Mouse (Mus musculus): ENCODE measurements around the gene Abca13. TPM values are rescaled to one million over a fixed set of nuclear protein-coding genes. Genes with fewer than 3 reads are reported as not detected.

The Abca13 gene
- polyA plus RNA-seq, 1 experiment = not detected

- no peak overlapping the region for H3K4me3 ChIP-seq (ENCODE audit: insufficient read depth, low read length)
- no peak for TF ChIP-seq CTCF (IDR thresholded peaks at IDR 0.05; ENCODE audit: low read depth, low read length)
- no peak for TF ChIP-seq POLR2A (IDR thresholded peaks at IDR 0.05; ENCODE audit: borderline replicate concordance, low read depth, low read length)
- no peaks in the 10 kb centered on the region for H3K4me1 ChIP-seq (ENCODE audit: control insufficient read depth, insufficient read depth, low read length)
- no peak overlapping the region for H3K27ac ChIP-seq (ENCODE audit: insufficient read depth, low read depth, low read length)
Measured at GRCm38 (mm10) chr11:9619986-9620385, 428.2 kb downstream of the Abca13 start.

GRCm38 (mm10) chr11:9622888-9623287 is 431.1 kb downstream of the Abca13 start:
- Histone ChIP-seq H3K4me3 (ENCODE audit: insufficient read depth, low read length) (no peak overlapping the region), H3K27ac (ENCODE audit: insufficient read depth, low read depth, low read length) (no peak overlapping the region), H3K4me1 (ENCODE audit: control insufficient read depth, insufficient read depth, low read length) (no peaks in the 10 kb centered on the region)
- TF ChIP-seq CTCF (IDR thresholded peaks at IDR 0.05; ENCODE audit: low read depth, low read length) (no peak), POLR2A (IDR thresholded peaks at IDR 0.05; ENCODE audit: borderline replicate concordance, low read depth, low read length) (no peak)

- no peak overlapping the region for H3K27ac ChIP-seq (ENCODE audit: insufficient read depth, low read depth, low read length)
- no peaks in the 10 kb centered on the region for H3K4me1 ChIP-seq (ENCODE audit: control insufficient read depth, insufficient read depth, low read length)
- TF ChIP-seq CTCF (IDR thresholded peaks at IDR 0.05; ENCODE audit: low read depth, low read length) = no peak
- TF ChIP-seq POLR2A (IDR thresholded peaks at IDR 0.05; ENCODE audit: borderline replicate concordance, low read depth, low read length) = no peak
- H3K4me3 ChIP-seq (ENCODE audit: insufficient read depth, low read length) = no peak overlapping the region
Measured at GRCm38 (mm10) chr11:9624753-9625152, 433.0 kb downstream of the Abca13 start.

GRCm38 (mm10) chr11:9625812-9626211 is 434.1 kb downstream of the Abca13 start:
- Histone ChIP-seq H3K27ac (ENCODE audit: insufficient read depth, low read depth, low read length) (no peak overlapping the region), H3K4me3 (ENCODE audit: insufficient read depth, low read length) (no peak overlapping the region), H3K4me1 (ENCODE audit: control insufficient read depth, insufficient read depth, low read length) (no peaks in the 10 kb centered on the region)
- TF ChIP-seq POLR2A (IDR thresholded peaks at IDR 0.05; ENCODE audit: borderline replicate concordance, low read depth, low read length) (no peak), CTCF (IDR thresholded peaks at IDR 0.05; ENCODE audit: low read depth, low read length) (no peak)

- TF ChIP-seq CTCF (IDR thresholded peaks at IDR 0.05; ENCODE audit: low read depth, low read length) (no peak), POLR2A (IDR thresholded peaks at IDR 0.05; ENCODE audit: borderline replicate concordance, low read depth, low read length) (no peak)
- H3K27ac ChIP-seq (ENCODE audit: insufficient read depth, low read depth, low read length) = no peak overlapping the region
- no peak overlapping the region for H3K4me3 ChIP-seq (ENCODE audit: insufficient read depth, low read length)
- no peaks in the 10 kb centered on the region for H3K4me1 ChIP-seq (ENCODE audit: control insufficient read depth, insufficient read depth, low read length)
Measured at GRCm38 (mm10) chr11:9647272-9647671, 455.5 kb downstream of the Abca13 start.

GRCm38 (mm10) chr11:9647991-9648390 is 456.2 kb downstream of the Abca13 start:
- no peaks in the 10 kb centered on the region for H3K4me1 ChIP-seq (ENCODE audit: control insufficient read depth, insufficient read depth, low read length)
- TF ChIP-seq POLR2A (IDR thresholded peaks at IDR 0.05; ENCODE audit: borderline replicate concordance, low read depth, low read length) = no peak
- no peak for TF ChIP-seq CTCF (IDR thresholded peaks at IDR 0.05; ENCODE audit: low read depth, low read length)
- no peak overlapping the region for H3K27ac ChIP-seq (ENCODE audit: insufficient read depth, low read depth, low read length)
- H3K4me3 ChIP-seq (ENCODE audit: insufficient read depth, low read length) = no peak overlapping the region

- Histone ChIP-seq H3K4me1 (ENCODE audit: control insufficient read depth, insufficient read depth, low read length) (no peaks in the 10 kb centered on the region), H3K4me3 (ENCODE audit: insufficient read depth, low read length) (no peak overlapping the region), H3K27ac (ENCODE audit: insufficient read depth, low read depth, low read length) (no peak overlapping the region)
- TF ChIP-seq CTCF (IDR thresholded peaks at IDR 0.05; ENCODE audit: low read depth, low read length) (no peak), POLR2A (IDR thresholded peaks at IDR 0.05; ENCODE audit: borderline replicate concordance, low read depth, low read length) (no peak)
Measured at GRCm38 (mm10) chr11:9666648-9667255, 475.0 kb downstream of the Abca13 start.

GRCm38 (mm10) chr11:9669430-9669829 is 477.7 kb downstream of the Abca13 start:
- H3K4me1 ChIP-seq (ENCODE audit: control insufficient read depth, insufficient read depth, low read length) = no peaks in the 10 kb centered on the region
- TF ChIP-seq POLR2A (IDR thresholded peaks at IDR 0.05; ENCODE audit: borderline replicate concordance, low read depth, low read length) (no peak), CTCF (IDR thresholded peaks at IDR 0.05; ENCODE audit: low read depth, low read length) (no peak)
- H3K27ac ChIP-seq (ENCODE audit: insufficient read depth, low read depth, low read length) = no peak overlapping the region
- H3K4me3 ChIP-seq (ENCODE audit: insufficient read depth, low read length) = no peak overlapping the region

- H3K4me3 ChIP-seq (ENCODE audit: insufficient read depth, low read length) = no peak overlapping the region
- TF ChIP-seq CTCF (IDR thresholded peaks at IDR 0.05; ENCODE audit: low read depth, low read length) (no peak), POLR2A (IDR thresholded peaks at IDR 0.05; ENCODE audit: borderline replicate concordance, low read depth, low read length) (no peak)
- no peak overlapping the region for H3K27ac ChIP-seq (ENCODE audit: insufficient read depth, low read depth, low read length)
- no peaks in the 10 kb centered on the region for H3K4me1 ChIP-seq (ENCODE audit: control insufficient read depth, insufficient read depth, low read length)
Measured at GRCm38 (mm10) chr11:9684952-9685351, 493.2 kb downstream of the Abca13 start.

- Histone ChIP-seq H3K4me3 (ENCODE audit: insufficient read depth, low read length) (no peak overlapping the region), H3K4me1 (ENCODE audit: control insufficient read depth, insufficient read depth, low read length) (no peaks in the 10 kb centered on the region), H3K27ac (ENCODE audit: insufficient read depth, low read depth, low read length) (no peak overlapping the region)
- TF ChIP-seq POLR2A (IDR thresholded peaks at IDR 0.05; ENCODE audit: borderline replicate concordance, low read depth, low read length) (no peak), CTCF (IDR thresholded peaks at IDR 0.05; ENCODE audit: low read depth, low read length) (no peak)
Measured at GRCm38 (mm10) chr11:9705190-9705589, 513.4 kb downstream of the Abca13 start.
